Mouse (Mus musculus): ENCODE measurements at regions not wholly inside any gene's neighbourhood (a gene's known extent, or its start where the extent isn't known, plus 50 kb on each side); places are given as distances from the start of the nearest gene placed in this dataset.
A peak's percentile ranks its signal among the peaks of the same experiment; 100 is the strongest.
"Not testable (repeated sequence)": the region's sequence is repeated elsewhere in the genome, so short reads cannot be mapped to it uniquely, and the experiment has no call there.

DNA sequence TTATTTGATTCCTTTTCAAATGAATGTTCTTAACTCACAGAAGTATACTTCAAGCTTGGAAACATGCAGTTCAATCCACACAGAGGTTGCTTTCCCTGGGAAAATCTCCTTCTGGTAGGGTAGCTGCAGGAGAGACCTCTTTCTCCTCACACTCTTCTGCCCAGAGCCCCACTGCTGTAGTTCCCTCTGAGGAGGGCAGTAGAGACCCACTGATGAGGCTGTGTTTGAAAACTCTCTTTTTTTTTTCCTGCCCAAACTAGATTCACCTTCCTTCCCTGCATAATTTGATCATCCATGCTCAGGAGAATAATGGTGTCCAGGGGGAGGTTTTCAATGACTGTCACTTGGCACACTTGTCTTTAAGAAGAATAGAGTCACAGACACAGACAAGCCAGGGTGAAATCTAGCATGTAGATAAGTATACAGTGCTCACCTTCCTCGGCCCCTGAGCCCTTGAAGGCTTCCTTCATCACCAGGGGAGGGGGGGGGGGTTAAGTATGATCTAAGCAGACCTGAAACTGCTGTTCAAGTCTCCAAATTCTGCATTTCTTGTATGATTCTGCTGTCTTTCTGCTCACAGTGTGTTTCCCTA lies 457.3 kb upstream of the Nrsn1 start:
- no peak for DNase-seq (ENCODE audit: low read depth, low spot score)

- no peak for DNase-seq (ENCODE audit: low read depth, low spot score)
These were observed 452.6 kb upstream of the Nrsn1 start for GRCm38 (mm10) chr13:25722595-25723525.

DNA sequence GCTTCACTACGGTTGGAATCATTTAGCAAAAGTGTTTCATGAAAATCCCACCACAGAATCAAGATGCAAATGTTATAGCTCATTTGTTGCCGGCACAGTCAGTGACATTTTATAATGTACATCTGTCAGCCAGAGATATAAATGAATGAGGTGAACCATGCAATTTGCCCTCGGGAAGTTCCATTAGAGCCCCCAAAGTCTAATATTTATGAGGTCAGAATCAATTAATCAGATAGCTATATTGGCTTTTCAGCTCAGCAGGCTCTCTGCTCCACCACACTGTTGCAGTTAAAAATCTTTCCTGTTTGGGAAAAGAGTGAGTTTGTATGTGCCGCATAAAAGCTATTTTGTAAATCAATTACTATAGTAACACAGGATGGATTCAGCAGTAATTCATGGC lies 430.7 kb upstream of the Nrsn1 start:
- DNase-seq (ENCODE audit: low read depth, low spot score) = no peak

DNA sequence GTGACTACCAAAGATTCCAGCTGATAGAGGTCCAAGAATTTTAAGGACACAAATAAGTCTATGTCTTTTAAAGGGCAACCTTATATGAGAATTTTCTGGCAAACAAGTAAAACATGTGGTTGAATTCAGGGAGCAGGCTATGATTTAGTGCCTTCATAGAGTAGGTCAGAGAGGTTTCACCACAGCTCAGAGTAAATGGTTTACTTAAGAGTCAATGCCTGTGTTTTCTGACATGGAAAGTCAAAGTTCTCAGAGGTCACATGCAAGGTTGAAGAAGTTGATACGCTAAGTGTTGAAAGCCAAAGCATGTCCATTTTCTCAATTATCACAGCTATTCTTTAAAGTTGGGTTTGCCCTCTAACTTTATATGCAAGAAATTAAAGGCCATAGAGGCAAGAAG lies 425.7 kb upstream of the Nrsn1 start:
- DNase-seq (ENCODE audit: low read depth, low spot score) = no peak

DNA sequence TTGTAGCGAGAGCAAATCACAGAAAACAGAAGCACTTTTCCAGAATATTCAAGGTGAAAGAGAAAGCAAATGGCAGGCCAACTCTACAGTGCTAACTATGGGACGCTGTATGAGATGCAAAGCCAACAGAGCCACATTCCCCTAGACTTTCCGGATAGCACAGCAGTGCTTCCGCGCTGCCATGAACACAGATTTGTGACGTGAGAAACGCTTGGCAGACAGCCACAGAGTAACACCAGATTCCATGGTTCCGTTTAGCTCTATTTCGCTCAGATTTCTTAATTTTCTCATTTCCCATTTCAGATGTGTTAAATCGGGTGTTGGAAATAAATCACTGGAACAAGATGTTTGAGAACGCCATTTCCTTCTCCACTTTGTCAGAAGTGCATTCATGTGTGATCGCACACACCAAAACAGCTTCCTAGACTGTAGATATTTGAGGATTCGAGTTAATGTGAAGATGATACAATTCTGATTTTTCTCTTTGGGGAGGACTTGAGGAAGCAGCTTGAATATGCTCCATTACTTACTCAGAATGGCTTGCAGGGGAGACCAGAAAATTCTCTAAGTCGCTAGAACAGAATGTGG lies 424.8 kb upstream of the Nrsn1 start:
- DNase-seq (ENCODE audit: low read depth, low spot score) = peak; percentile 36

DNA sequence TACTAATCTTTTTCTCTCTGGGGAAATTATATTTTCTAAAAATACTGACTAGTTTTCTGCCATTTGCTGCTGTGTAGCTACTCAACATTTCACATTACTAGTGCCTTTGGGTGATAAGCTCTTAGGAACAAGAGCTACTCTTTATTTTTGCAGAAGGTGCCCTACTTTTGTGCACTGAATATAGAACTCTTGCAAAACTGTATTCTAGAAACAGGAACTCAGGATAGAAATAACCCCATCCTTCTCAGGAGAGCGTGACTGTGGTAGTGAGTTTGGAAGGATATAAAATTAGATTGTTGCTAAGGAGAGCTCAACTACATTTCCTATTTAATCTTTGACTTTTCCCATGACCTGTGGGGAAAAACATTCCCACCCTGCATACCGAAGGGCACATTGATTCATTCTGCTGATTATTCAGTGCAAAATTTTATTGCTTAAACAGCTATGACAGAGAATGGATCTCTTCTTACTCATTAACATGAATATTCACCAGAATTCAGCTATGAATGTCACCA lies 408.0 kb upstream of the Nrsn1 start:
- no peak for DNase-seq (ENCODE audit: low read depth, low spot score)

DNA sequence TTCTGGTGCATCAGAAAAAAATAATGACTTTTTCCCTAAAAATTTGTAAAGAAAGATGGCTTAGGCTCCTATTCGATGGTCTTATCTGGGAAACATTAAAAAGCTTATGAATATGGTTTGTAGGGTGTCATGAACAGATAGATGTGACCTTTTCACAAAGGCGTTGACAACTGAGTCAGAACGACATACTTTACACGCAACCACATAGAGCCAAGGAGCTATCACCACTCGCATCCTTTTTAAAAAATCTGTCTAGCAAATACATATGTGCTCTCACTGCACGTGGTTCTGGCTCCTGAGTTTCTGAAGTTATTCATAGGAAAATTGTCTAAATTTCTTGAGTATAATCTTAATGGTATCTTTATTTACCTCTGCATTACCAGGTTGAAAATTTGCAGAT lies 404.9 kb upstream of the Nrsn1 start:
- DNase-seq (ENCODE audit: low read depth, low spot score) = no peak

DNA sequence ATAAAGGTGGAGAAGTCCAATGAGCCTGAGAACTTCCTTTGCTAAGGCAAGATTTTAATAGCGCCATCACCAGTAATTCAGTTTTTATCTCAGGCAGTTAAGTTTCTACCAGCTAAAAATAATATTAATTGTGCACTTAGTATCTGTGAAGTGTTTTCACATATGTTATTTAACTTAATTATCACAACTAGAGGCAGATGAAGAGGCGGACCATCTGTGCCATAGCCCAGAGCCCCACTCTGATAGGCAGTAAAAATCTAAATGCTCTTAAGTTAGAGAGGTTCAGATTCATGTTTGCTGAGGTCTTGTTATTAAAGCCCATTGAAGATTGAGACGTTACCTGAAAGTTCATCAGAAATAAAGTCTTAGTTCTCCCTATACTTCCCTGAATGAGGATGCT lies 395.7 kb upstream of the Nrsn1 start:
- no peak for DNase-seq (ENCODE audit: low read depth, low spot score)

DNA sequence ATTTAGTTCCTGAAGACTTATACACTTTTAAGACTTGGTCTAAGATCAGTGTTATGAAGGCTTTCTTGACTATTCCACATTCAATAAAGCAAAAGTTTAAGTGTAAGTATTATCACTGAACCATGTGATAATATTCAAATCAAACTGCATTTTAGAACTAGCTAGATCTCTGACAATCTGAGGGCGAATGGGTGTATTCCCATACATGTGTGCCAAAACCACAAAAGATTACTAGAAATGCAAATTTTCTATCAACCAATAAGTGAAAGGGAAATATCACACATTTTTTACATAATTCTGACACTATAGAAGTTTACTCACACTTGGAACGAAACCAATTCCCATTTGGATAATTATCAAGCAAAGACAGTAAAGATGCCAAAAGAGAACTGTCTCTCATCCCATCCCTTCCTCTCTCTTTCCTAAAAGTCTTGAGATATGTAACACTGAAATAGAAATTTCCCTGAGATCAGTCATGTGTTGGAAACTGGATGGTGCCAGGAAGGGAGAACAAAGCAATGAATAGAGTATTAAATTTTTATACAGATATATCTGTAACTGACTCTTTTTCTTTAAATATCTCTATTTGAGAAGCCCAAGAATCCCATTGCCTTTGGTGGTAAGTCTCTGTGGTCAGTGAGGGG lies 394.8 kb upstream of the Nrsn1 start:
- DNase-seq (ENCODE audit: low read depth, low spot score) = peak; percentile 18

- no peak for DNase-seq (ENCODE audit: low read depth, low spot score)
These were observed 378.1 kb upstream of the Nrsn1 start for GRCm38 (mm10) chr13:25648430-25648786.

- no peak for DNase-seq (ENCODE audit: low read depth, low spot score)
These were observed 377.6 kb upstream of the Nrsn1 start for GRCm38 (mm10) chr13:25647711-25648429.

DNA sequence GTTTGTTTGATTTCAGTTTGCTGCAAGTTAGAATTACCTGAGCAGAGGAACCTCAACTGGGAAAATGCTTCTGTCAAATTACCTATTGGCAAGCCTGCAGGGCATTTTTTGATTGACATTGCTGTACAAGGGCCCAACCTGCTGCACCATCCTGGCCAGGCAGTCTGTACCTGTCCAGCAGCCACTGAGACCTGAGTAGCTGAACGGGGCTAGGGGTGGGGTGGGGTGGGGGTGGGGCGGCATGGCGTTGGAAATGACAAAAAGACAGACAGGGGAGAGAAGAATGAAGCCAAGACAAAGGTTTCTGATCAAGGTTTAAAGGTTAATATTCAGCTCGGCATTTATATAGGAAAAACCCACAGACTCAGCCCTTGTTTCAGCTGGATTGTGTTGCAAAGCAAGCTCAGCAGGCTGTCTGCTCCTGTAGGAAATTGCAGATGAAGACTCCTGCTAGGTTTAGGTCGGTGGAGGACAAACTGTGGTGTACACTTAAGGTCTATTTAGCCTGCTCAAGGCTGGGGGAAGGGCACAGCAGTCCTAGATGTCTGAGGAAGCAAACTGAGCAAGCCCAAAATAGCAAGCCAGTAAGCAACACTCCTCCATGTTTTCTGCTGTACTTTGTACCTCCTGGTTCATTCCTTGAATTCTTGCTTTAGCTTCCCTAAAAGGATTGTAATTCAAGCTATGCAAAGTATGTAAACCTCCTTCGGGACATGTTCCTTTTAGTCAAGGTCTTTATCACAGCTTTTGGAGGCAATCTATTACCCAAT lies 369.4 kb upstream of the Nrsn1 start:
- no peak for DNase-seq (ENCODE audit: low read depth, low spot score)

- peak; percentile 14 for DNase-seq (ENCODE audit: low read depth, low spot score)
These were observed 359.2 kb upstream of the Nrsn1 start for GRCm38 (mm10) chr13:25629466-25629865.

DNA sequence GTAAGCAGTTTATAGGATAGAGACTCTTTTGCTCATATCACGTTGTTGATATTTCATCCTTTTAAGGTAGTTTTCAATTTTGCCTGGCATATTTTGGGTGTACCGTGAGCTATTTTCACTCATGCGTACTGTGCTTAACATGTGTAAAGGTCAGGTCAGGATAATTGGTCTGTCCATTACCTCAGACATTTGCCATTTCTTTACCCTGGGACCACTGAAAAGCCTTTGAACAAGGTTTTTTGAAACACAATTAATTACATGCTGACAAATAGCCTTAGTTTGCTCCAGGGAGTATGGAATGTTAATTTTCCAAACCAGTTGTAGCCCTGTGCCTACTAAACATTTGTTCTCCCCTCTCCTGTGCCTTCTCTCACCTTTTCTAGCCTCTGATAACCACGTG lies 347.3 kb upstream of the Nrsn1 start:
- no peak for DNase-seq (ENCODE audit: low read depth, low spot score)

DNA sequence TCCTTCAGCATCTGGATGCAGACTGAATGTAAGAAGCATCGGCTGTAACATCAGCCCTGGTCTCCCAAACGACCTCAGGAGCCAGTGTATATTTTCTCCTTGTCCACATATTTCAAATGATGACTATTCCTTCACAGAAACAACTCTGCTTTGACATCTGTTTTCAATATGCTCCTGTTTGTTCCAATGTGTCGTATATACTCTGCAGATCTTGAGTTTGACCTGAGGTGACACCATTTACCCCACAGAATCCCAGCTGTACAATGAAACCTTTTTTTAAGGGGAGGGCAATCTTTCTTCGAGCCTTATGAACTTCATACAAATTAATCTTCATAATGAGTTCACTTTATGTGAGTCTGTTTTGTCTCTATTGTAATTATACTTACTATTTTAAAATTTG lies 341.7 kb upstream of the Nrsn1 start:
- no peak for DNase-seq (ENCODE audit: low read depth, low spot score)

- DNase-seq (ENCODE audit: low read depth, low spot score) = no peak
These were observed 339.3 kb upstream of the Nrsn1 start for GRCm38 (mm10) chr13:25609641-25610040.

DNA sequence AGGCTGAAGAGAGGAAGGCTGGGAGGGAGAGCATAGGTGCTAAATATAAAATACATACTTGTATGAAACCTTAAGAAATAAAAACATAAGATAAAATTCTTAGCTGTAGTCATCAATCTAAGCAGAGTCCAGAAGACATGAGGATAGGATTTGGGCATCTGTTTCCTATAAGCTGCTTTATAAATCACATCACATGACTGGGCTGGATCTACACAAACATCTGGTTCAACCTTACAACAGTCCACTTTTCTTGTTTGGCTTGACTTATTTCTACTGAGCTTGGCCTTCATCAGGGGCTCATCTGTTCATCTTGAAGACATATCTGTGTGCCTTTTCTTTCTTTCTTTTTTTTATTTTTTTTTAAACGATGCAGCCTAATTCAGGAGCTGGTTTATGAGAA lies 338.9 kb upstream of the Nrsn1 start:
- DNase-seq (ENCODE audit: low read depth, low spot score) = no peak

DNA sequence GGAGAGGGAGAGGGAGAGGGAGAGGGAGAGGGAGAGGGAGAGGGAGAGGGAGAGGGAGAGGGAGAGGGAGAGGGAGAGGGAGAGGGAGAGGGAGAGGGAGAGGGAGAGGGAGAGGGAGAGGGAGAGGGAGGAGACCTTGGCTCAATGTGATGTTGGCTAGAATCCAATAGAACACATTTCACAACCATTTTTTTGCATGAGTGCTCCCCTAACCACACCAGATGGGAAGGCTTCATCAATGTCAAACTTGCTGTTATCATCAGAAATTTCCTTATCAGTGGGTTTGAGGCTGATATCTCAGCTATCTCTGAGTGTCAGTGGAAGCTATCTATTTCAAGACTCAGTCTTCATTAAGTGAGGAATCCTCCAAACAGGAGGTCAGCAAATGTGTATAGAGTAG lies 331.0 kb upstream of the Nrsn1 start:
- not testable (repeated sequence) for DNase-seq (ENCODE audit: low read depth, low spot score)

DNA sequence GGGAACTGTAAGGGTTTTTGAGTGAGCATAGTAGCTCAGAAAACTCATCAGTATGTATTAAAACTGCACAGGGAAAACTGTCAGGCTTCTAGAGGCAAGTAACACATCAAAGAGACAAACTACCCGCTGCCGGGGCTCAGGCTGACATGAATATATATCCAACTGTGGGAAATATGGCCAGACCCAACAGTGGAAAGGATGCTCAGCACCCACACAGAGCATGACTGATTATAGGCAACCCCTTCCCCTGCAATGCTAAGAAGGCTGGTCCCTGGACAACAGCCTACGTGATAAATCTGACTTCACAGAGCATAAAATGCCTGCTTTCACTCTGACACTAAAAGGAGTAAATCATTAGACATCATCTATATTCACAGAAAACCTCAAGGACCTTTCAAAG lies 324.3 kb upstream of the Nrsn1 start:
- DNase-seq (ENCODE audit: low read depth, low spot score) = no peak

DNA sequence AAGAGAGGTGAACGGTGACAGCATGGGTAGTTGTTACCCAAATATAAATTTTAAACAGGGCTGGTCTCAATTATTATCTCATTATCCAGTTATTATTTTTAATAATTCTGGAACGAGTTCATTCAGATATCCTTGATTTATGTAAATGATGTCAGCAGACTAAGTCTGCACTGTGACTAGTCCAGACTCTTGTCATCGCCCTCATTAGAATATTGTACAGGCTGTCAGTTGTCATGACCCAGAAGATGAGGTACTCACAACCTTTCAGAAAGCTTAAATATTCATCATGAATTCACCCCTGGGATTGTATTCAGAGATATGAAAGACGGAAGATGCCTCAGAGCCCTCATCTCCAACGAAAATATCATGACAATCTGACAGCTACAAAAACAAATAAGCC lies 300.3 kb upstream of the Nrsn1 start:
- no peak for DNase-seq (ENCODE audit: low read depth, low spot score)

DNA sequence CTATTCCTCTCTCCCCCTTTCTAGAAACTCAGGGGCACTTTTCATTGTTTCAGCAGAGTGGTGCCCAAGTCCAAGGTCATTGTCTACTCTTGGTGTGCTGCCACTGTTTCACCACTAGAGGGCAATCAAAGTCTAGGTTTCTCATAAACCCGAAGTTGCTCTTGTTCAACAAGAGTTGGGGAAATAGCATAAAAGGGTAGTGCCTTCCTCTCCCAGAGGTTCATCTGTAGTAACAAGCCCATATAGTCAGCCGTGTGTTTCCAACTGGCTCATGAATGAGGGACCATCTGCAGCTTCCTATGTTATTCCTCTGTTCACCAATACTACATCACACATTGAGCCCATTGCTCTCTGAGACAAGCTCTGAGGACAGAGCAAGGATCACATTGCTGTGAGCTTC lies 292.4 kb upstream of the Nrsn1 start:
- DNase-seq (ENCODE audit: low read depth, low spot score) = peak; percentile 22
